Mouse (Mus musculus) kidney, postnatal 14 days (tissue): ENCODE measurements at regions not wholly inside any gene's neighbourhood (a gene's known extent, or its start where the extent isn't known, plus 50 kb on each side); places are given as distances from the start of the nearest gene placed in this dataset.

Experiments
- DNase-seq: peaks from one replicate; pipeline ENCODE4 v3.0.0; 2022; ENCODE audit warnings: mixed read lengths

GRCm38 (mm10) chr10:70336741-70337140 lies 91.8 kb downstream of the Slc16a9 start:
- DNase-seq = no peak

DNA sequence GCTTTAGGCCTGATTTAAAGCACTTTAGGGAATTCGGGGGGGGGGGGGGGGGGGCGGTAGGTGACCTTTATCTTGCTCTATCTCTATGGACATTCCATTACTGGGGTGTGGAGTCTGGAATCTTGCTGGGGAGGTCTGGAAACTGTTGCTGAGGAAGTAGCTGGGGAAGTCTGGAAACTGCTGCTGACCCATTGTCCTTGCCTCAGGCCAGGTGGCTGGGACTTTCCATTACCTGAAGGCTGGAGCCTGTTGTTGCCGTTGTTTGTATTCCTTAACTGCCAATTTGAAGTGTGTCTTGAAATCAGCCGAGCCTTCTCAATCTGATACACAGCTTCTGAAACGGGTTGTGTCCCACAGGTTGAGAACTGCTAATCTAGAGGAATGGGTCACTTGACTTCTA lies 80.9 kb upstream of the Fam13c start:
- no peak for DNase-seq

GRCm38 (mm10) chr10:70359834-70360233 lies 80.4 kb upstream of the Fam13c start:
- DNase-seq = peak; percentile 30

DNA sequence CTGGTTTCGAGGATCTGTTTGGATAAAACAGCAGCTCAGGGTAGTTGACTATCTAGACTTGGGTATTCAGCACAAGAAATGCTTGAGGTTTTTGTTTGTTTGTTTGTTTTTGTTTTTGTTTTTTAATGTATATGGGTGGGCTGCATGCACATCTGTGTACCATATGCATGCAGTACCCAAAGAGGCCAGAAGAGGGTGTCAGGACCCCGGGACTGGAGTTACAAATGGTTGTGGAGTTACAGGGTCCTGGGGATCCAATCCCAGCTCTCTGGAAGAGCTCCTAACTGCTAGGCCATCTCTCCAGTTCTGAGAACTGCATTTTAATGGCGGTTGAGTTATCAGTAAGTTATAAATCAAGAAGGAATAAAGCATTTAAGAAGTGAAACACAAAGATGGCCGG lies 77.2 kb upstream of the Fam13c start:
- peak; percentile 8 for DNase-seq

GRCm38 (mm10) chr10:70364218-70364975 lies 75.9 kb upstream of the Fam13c start:
- no peak for DNase-seq

GRCm38 (mm10) chr10:70364976-70365345 lies 75.3 kb upstream of the Fam13c start:
- no peak for DNase-seq

DNA sequence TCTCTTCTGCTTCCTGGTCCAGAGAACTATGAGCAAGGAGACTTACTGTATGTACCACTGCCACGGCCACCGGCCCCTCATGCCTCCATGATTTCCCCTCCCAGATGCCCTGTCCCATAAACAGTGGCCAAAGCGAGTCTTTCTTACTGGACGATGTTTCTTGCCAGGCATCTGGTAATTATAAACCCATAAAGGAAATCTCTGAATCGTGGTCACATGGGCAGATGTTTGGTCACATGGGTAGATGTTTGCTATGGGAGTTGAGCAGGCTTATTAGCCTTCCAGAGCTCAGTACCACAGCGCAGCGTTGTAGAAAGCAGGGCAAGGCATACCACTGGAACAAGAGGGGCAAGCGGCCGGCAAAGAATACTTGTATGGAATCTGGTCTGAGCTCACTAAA lies 74.8 kb upstream of the Fam13c start:
- no peak for DNase-seq

- no peak for DNase-seq
Measured at GRCm38 (mm10) chr10:70367866-70368265, 72.4 kb upstream of the Fam13c start.

GRCm38 (mm10) chr10:70368685-70369084 lies 71.6 kb upstream of the Fam13c start:
- DNase-seq = peak; percentile 69

DNA sequence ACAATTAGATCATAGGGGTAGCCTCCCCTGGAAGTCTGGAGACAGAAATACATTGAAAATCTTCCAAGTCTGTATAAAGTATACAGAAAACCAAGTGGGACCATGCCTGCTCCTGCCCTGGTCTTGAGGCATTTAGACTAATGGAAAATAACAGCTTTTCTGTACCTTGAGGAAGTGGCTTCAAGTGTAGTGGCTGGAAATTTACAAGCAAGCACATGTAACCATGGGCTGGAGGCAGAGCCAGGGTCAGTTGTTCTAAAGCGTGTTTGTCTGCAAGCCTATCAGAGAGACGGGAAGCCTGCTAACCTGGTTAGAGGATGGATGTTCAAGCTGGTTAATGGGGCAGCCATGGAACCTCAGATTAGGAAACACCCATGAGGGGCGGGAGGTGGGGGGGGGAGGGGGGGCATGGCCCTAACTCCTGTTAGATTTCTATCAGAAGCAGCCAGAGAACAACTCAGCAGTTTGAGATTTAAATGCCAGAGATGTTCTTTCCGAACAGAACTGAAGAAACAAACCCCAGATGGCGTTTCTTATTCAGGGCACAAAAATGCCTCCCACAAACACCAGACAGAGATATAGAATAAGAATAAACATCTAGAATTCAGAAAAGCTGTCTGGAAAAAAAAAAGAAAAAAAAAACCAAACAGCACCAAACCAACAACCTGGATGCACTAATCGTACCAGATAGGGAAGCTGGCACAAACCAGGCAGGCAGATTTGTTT lies 67.7 kb upstream of the Fam13c start:
- DNase-seq = no peak

DNA sequence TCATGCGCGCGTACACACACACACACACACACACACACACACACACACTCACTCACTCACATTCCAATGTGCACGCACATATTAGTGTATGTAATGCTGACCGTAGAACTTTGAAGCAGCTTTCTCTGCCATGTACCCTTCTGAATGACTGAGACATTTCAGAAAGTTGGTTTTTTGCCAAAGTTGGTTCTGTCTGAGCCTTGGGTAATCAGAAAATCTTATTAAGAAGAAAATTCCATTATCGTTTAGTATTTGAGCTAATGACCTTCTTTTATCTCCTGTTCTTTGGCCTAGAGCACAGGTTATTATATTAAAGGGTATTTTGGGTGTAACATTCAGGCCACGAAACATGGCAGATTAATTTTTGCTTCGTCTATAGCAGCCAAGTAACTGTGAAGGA lies 67.1 kb upstream of the Fam13c start:
- no peak for DNase-seq

- no peak for DNase-seq
Measured at GRCm38 (mm10) chr10:70373836-70374235, 66.4 kb upstream of the Fam13c start.

DNA sequence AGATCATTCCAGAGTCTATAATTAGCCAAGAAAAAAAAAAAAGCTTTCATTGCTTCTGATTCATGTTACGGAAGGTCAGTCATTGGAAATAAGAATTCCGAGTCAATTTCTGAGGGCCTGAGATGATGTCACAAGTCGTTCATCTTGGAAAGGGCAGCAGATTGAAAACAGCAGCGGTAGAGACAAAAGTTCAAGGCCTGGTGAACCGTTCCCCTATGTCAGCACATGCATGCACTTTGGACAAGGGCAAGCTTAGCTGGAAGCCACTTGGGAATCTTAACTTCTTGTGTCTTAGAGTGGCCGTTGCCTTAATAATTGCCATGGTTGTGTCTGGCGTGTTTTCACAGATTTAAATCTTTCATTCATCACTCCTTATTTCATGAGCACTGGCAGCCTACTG lies 65.6 kb upstream of the Fam13c start:
- peak; percentile 26 for DNase-seq

- DNase-seq = no peak
Measured at GRCm38 (mm10) chr10:70380041-70380651, 60.1 kb upstream of the Fam13c start.

GRCm38 (mm10) chr10:70384689-70385088 lies 55.6 kb upstream of the Fam13c start:
- DNase-seq = no peak

GRCm38 (mm10) chr10:70387729-70388128 lies 52.6 kb upstream of the Fam13c start:
- DNase-seq = no peak
